Mouse (Mus musculus) subcutaneous adipose tissue, adult 2 months (tissue): ENCODE data around the gene Nap1l2. TPM values are rescaled to one million over a fixed set of nuclear protein-coding genes. Genes with fewer than 3 reads are reported as not detected.

Source experiments
- polyA plus RNA-seq: library from polyadenylated mRNA; depleted of rRNA; stranded (reverse); fragments of >200 nt; gene quantifications from 2 replicates; pipeline ENCODE4 v1.2.3, GENCODE M21; 2012; ENCODE audit warnings: low replicate concordance; rRNA removed

The Nap1l2 gene
- 0.15 TPM in 1 of 2 replicates, not detected in the other for polyA plus RNA-seq

GRCm38 (mm10) chrX:103186431-103186786 lies at the start of gene Nap1l2:
Nap1l2 (minus strand) TSS chrX:103186640.

Other genes with a start within 250 kb of the Nap1l2 start
- not detected in 2 replicates for gene Cdx4, start 134.8 kb upstream of the Nap1l2 start, polyA plus RNA-seq
- gene Chic1, start 169.8 kb upstream of the Nap1l2 start, polyA plus RNA-seq, result 0.16 and 1.1 TPM in 2 replicates
- gene Tsx, start 227.8 kb upstream of the Nap1l2 start, polyA plus RNA-seq, result not detected in 2 replicates
- gene Gm26992, start 235.4 kb upstream of the Nap1l2 start, polyA plus RNA-seq, result not detected in 2 replicates